Mouse (Mus musculus) embryonic facial prominence, embryonic 10.5 days (tissue): ENCODE data around the gene Dusp27. TPM values are rescaled to one million over a fixed set of nuclear protein-coding genes. Genes with fewer than 3 reads are reported as not detected.
A peak's percentile ranks its signal among the peaks of the same experiment; 100 is the strongest.

Experiments
- DNase-seq: peaks from one replicate; pipeline ENCODE4 v3.0.0-alpha.2; 2017; ENCODE audit warnings: low spot score
- H3K27ac ChIP-seq: fragments of 300-500 bp; sonication (generic); replicated peaks from 2 replicates; pipeline ENCODE4 v1.5.1; 2016; ENCODE audit warnings: mild to moderate bottlenecking
- H3K27me3 ChIP-seq: fragments of 300-500 bp; sonication (generic); replicated peaks from 2 replicates; pipeline ENCODE4 v1.6.1; 2016; ENCODE audit warnings: low read depth, mild to moderate bottlenecking; ENCODE audit not compliant: poor library complexity, severe bottlenecking
- H3K36me3 ChIP-seq: fragments of 300-500 bp; sonication (generic); replicated peaks from 2 replicates; pipeline ENCODE4 v1.6.1; 2016; ENCODE audit warnings: mild to moderate bottlenecking, moderate library complexity
- H3K4me1 ChIP-seq: fragments of 300-500 bp; sonication (generic); 2 replicates; pipeline ENCODE4 v1.6.1; 2016
- H3K4me3 ChIP-seq: fragments of 300-500 bp; sonication (generic); 2 replicates; pipeline ENCODE4 v1.5.1; 2016; ENCODE audit warnings: mild to moderate bottlenecking, moderate library complexity
- H3K9me3 ChIP-seq: fragments of 300-500 bp; sonication (generic); 2 replicates; pipeline ENCODE4 v1.6.1; 2016; ENCODE audit warnings: mild to moderate bottlenecking
- WGBS: fragments of 180-500 bp; shearing (Covaris S2); methylation state at CpG from one replicate; pipeline ENCODE4 v1.1.7; 2016; 5-methylcytosine and 5-hydroxymethylcytosine counted together
- polyA plus RNA-seq: library from polyadenylated mRNA; unstranded; fragments of >200 nt; fragmentation: Nextera tagmentation; extraction: Ambion mirVana; gene quantifications from 2 replicates; pipeline ENCODE4 v1.2.1, GENCODE M21; 2016

Gene Dusp27
- polyA plus RNA-seq, 1 experiment from 2014 or later: 2.5 TPM

DNA sequence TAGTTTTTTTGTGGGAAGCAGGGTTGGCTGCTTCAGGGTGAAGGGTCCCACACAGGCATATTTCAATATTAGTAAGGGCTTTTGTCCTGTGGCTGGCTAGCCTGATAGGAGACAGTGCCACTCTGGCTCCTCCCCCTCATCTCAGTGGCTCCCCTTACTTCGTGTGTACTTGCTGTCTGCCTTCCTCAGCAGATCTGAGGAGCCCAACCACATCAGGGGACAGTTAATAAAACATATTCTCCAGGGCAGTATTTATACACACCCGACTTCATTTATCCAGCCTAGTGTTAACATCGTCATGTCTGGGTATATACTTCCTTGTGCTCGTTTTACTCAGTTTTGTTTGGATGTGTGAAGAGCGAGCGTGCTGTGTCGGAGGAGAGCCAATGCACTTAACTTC lies 5.6 kb downstream of the Dusp27 start:
- DNase-seq: no peak
- 84% methylated on average over 7 of the region's 7 CpGs for WGBS

DNA sequence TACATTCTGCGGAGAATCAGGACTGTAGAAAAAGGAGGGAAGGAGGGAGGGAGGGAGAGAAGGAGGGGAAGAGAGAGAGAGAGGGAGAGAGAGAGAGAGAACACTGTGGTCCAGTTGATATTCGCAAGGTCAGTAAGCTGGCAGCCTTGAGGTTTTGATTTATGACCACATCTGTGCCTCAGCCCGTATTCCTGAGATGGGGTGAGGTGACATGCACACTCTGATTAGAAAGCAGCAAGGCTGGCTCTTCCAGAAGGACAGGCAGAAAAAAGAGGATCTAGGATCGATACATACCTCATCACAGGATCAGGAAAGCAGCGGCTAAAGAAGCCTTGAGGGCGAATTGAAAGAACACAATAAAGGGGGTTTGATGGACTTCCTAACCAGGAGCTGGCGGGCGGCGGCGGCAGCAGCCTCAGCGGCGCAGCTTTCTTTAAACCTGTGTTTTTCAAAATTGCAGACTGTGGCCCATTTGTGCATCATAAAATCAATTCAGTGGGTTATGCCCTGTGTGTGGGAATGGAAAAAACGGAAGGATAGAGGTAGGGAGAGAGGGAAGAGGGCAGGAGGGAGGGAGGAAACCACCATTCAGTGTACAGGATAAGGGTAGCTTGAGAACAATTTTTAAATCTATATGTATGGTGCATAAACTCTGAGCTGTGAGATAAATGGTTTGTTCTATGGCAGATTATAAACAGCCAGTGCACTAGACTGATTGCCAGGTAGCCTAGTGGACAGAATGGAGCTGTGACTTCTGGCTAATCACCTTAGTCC lies 9.7 kb downstream of the Dusp27 start:
- Histone ChIP-seq H3K27ac (no peak overlapping the region), H3K4me3 (no peak overlapping the region), H3K4me1 (peaks cover 5% of the 10 kb centered on the region; the same call in 1 of the 2 replicates), H3K9me3 (0 out of 2 replicates have a peak, but pooled peaks cover 4% of the 10 kb centered on the region), H3K36me3 (no peaks in the 10 kb centered on the region), H3K27me3 (no peaks in the 10 kb centered on the region)
- WGBS: 56% methylated on average over 13 of the region's 13 CpGs
- DNase-seq: no peak

More for the DNA sequence above, 5.6 kb downstream of the Dusp27 start:
- H3K4me3 ChIP-seq: no peak overlapping the region
- H3K27me3 ChIP-seq: no peaks in the 10 kb centered on the region
- H3K9me3 ChIP-seq: no peaks in the 10 kb centered on the region
- peaks cover 11% of the 10 kb centered on the region for H3K4me1 ChIP-seq
- H3K36me3 ChIP-seq: no peaks in the 10 kb centered on the region
- no peak overlapping the region for H3K27ac ChIP-seq

DNA sequence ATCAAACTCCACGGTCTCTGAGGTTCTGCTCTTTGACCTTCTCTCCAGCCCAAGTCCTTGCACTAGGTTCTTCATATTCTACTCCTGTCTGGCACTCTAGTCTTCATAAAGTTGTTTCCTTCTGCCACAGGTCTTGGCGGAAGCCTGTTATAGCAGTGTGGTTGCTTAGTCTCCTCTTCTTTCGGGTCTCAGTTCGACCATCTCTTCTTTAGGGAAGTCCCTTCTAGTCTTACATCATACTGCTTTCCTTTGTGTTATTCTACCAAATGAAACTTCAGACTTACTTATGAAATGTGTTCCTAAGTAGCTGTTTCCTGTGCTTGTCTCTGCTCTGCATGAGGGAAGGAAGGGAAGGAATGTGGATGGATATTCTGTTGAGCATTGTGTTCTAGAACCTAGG lies 12.0 kb downstream of the Dusp27 start:
- H3K27ac ChIP-seq: no peak overlapping the region
- H3K4me3 ChIP-seq: no peak overlapping the region
- no peaks in the 10 kb centered on the region for H3K36me3 ChIP-seq
- H3K27me3 ChIP-seq: no peaks in the 10 kb centered on the region
- H3K9me3 ChIP-seq: 0 out of 2 replicates have a peak, but pooled peaks cover 4% of the 10 kb centered on the region
- no peak for DNase-seq
- H3K4me1 ChIP-seq: peaks cover 5% of the 10 kb centered on the region; the same call in 1 of the 2 replicates
- WGBS: 91% methylated on average over 4 of the region's 4 CpGs

DNA sequence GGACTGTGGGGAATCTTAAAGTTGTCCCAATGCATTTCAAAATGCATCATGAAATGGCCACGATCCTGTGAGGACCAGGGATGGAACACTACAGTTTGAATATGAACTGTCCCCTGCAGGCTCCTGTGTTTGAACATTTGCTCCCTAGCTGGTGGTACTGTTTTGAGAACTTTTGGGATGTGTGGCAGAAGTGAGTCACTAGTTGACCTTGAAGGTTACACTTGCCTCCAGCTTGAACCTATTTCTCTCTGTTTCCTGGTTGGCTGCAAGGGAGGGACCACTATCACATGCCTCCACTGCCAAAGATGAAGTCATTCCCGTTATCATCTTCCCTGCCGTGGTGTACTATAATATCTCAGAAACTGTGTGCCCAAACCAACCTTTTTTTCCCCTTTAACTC lies 12.7 kb downstream of the Dusp27 start:
- 93% methylated on average over 3 of the region's 3 CpGs for WGBS
- no peak for DNase-seq
- H3K4me3 ChIP-seq: no peak overlapping the region
- 0 out of 2 replicates have a peak, but pooled peaks cover 4% of the 10 kb centered on the region for H3K9me3 ChIP-seq
- peaks cover 5% of the 10 kb centered on the region; the same call in 1 of the 2 replicates for H3K4me1 ChIP-seq
- no peaks in the 10 kb centered on the region for H3K36me3 ChIP-seq
- no peaks in the 10 kb centered on the region for H3K27me3 ChIP-seq
- no peak overlapping the region for H3K27ac ChIP-seq

DNA sequence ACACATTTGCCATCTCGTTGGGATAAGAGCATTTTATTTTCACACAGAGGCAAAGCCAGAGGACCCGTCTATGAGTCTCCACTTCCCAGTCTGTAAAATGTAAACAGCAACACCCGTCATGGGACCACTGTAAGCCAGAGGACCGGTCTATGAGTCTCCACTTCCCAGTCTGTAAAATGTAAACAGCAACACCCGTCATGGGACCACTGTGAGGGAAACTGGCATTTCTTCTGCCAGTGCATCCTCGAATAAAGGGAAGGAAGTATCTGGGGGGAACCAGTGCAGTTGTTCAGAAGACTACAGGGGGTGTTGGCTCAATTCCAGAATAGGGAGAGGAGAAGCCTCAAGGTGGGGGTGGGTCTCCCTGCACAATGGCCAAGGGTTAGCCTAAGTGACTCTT lies 22.3 kb downstream of the Dusp27 start:
- 87% methylated on average over 6 of the region's 6 CpGs for WGBS
- Histone ChIP-seq H3K9me3 (no peaks in the 10 kb centered on the region), H3K27me3 (no peaks in the 10 kb centered on the region), H3K36me3 (no peaks in the 10 kb centered on the region), H3K4me1 (peaks cover 9% of the 10 kb centered on the region), H3K27ac (no peak overlapping the region), H3K4me3 (no peak overlapping the region)
- DNase-seq: no peak

DNA sequence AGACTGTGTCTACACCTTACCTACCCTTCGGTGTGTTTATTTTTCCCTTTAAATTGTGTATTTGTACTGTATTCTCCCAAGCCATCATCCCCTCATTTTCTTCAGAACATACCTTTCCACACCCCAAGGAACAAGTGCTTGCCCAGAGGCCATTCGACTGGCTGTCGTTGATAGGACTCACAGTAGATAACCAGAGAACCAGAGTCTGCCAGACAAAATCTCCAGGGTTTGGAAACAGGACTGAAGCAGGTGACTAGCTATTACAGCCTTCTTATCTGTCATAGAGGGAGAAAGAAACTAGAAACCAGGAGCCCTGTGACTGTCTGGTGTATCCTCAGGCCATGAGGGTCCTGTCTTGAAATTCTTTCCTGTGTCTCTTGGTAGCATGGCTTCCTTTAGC lies 22.9 kb downstream of the Dusp27 start:
- DNase-seq: no peak
- H3K27me3 ChIP-seq: no peaks in the 10 kb centered on the region
- H3K27ac ChIP-seq: no peak overlapping the region
- no peaks in the 10 kb centered on the region for H3K9me3 ChIP-seq
- no peak overlapping the region for H3K4me3 ChIP-seq
- 86% methylated on average over 3 of the region's 3 CpGs for WGBS
- peaks cover 9% of the 10 kb centered on the region for H3K4me1 ChIP-seq
- 0 out of 2 replicates have a peak, but pooled peaks cover under 1% of the 10 kb centered on the region for H3K36me3 ChIP-seq

DNA sequence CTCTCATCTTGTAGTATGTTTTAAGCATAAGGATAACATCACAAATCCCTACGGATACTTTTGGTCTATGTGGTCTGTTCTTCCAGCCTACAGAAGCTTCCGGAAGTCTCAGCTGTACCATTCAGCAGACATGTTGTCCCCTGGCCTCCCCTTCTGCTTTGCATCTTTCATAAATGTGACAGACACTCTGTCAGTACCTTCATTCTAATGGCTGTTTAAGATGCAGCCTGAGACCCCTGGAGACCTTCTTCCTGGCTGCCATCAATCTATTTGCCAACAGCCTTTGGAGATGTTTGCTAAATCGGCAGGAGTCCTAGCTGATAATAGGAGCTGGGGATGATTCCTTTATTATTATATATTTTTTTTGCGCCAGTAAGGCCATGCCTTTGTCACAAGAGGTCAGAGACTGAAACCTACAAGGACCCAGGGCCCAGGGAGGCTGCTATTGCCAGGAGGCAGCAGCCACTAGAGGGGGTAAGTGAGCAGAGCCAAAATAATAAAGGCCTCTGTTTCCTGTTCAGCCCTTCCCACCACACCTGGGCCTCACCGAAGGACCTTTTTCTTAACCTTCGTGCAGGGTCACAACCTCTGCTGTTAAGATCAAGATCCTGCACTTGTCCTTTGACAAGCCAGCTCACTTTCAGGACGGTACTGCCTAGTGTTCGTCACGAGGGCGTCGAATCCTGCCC lies 24.7 kb downstream of the Dusp27 start:
- 60% methylated on average over 11 of the region's 11 CpGs for WGBS
- peaks cover 6% of the 10 kb centered on the region for H3K36me3 ChIP-seq
- no peaks in the 10 kb centered on the region for H3K27me3 ChIP-seq
- H3K4me3 ChIP-seq: no peak overlapping the region
- peak; percentile 57 for DNase-seq
- peaks cover 9% of the 10 kb centered on the region for H3K4me1 ChIP-seq
- peak overlapping the region; percentile 42 for H3K27ac ChIP-seq
- no peaks in the 10 kb centered on the region for H3K9me3 ChIP-seq

DNA sequence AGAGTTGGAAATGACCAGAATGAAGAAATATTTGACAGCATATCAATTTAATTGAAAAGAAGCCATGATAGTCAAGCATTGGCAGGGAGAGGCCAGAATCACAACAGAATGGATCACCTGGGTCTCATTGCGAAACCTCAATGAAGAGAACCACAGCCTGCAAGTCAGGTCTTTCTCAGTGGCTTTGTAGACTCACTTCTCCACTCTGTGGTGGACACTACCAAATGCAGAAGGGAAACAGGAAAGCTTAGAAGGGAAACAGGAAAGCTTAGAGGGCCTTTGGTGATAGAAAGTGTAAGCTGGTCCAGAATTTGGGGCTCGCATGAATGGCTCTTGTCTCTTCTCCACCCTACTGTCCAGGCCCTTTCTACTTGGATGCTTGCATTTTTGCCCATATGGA lies 29.6 kb downstream of the Dusp27 start:
- Histone ChIP-seq H3K36me3 (peaks cover 6% of the 10 kb centered on the region), H3K4me1 (peaks cover 3% of the 10 kb centered on the region; the same call in 1 of the 2 replicates), H3K4me3 (no peak overlapping the region), H3K27ac (no peak overlapping the region), H3K27me3 (no peaks in the 10 kb centered on the region), H3K9me3 (no peaks in the 10 kb centered on the region)
- WGBS: 94% methylated on average over 2 of the region's 2 CpGs
- no peak for DNase-seq

DNA sequence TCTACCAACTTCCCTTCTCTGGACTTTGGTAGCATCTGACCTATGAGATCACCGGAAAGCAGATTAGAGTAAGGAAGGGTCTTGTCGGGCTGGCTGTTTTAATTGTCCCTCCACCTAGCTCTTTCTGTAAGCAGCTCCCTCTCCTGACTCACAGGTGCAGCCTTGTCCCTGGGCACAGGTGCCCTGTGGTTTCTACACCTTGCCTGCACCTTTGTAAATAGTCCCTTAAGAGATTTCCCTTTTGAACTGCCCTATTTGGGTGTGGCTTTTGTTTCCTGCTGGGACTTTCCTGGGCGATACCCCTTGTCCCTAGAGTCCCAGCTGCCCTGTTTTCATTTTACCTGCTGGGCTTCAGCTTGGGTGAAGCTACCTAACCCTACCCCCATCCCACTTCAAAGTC lies 33.3 kb downstream of the Dusp27 start:
- Histone ChIP-seq H3K9me3 (no peaks in the 10 kb centered on the region), H3K27me3 (no peaks in the 10 kb centered on the region), H3K4me3 (no peak overlapping the region), H3K36me3 (peaks cover 2% of the 10 kb centered on the region), H3K27ac (no peak overlapping the region), H3K4me1 (peaks cover 6% of the 10 kb centered on the region)
- DNase-seq: no peak
- 86% methylated on average over 3 of the region's 3 CpGs for WGBS

DNA sequence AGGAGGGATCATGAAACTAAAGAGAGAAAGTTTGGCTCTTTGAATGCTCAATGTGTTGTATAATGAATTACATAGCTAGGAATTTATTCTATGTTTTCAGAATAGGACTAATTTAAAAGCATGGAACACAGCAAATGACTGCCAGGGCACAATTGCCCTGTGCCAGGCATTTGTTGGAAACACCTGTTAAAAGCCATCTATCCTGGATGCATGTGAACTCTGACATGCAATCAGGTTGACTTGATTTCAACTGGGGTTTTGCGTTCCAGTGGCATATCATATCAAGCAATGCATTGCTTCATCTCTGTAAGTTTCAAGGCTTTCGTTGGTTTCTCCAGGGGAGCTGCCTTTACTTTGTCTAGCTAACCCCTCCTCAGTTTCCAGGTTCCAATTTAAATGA lies 37.4 kb downstream of the Dusp27 start:
- H3K27ac ChIP-seq: no peak overlapping the region
- no peak overlapping the region for H3K4me3 ChIP-seq
- WGBS: 95% methylated on average over 2 of the region's 2 CpGs
- H3K4me1 ChIP-seq: peaks cover 17% of the 10 kb centered on the region
- no peak for DNase-seq
- H3K9me3 ChIP-seq: no peaks in the 10 kb centered on the region
- H3K27me3 ChIP-seq: no peaks in the 10 kb centered on the region
- H3K36me3 ChIP-seq: no peaks in the 10 kb centered on the region

DNA sequence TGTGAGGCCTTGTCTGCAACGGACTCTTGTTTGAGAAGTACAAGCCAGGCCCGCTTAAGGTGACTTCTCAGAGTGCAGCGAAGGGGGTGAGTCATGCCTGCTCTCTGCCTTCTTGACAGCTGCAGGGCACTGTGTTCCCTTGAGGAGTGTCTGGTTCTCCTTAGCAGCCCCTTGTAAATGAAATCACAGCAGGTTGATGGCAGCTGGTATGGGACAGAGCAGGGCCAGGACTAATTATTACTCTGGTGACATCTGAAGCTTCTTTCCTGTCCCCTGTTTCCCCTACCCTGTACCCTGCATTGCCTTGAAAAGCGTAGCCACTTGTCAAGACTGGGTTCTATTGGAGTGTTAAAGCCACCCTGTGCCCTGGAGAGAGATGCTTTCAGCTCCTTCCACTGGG lies 38.0 kb downstream of the Dusp27 start:
- Histone ChIP-seq H3K9me3 (no peaks in the 10 kb centered on the region), H3K4me3 (no peak overlapping the region), H3K27me3 (no peaks in the 10 kb centered on the region), H3K27ac (0 out of 2 replicates have a peak overlapping the region, but pooled peaks have one; percentile 35), H3K4me1 (peaks cover 17% of the 10 kb centered on the region), H3K36me3 (no peaks in the 10 kb centered on the region)
- DNase-seq: peak; percentile 10
- WGBS: 66% methylated on average over 4 of the region's 4 CpGs

DNA sequence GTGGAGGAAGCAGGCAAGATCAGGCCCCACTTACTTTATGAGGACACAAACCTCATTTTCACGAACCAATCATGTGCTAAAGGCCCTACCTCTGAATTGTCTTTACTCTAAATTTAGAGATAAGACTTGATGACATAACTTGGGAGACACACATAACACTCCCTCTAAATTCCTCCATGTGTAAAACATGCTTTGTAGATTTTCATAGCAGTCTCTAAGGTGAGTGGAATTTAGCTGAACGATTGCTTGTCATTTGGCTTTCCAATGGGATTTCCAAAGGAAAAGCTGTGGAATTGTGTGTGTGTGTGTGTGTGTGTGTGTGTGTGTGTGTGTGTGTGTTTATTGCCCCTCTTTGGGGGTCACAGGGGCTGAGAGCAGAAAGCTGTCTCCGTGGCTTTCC lies 38.4 kb downstream of the Dusp27 start:
- WGBS: 73% methylated on average over 3 of the region's 3 CpGs
- no peak for DNase-seq
- Histone ChIP-seq H3K36me3 (no peaks in the 10 kb centered on the region), H3K4me3 (no peak overlapping the region), H3K4me1 (peaks cover 17% of the 10 kb centered on the region), H3K9me3 (no peaks in the 10 kb centered on the region), H3K27ac (0 out of 2 replicates have a peak overlapping the region, but pooled peaks have one; percentile 35), H3K27me3 (no peaks in the 10 kb centered on the region)
